In genomic region chr11:94345926-94346325, GRCm38 (mm10) we compare ENCODE assay signal across 23 mouse cellular contexts. TPM values are rescaled to one million over a fixed set of nuclear protein-coding genes. Genes with fewer than 3 reads are reported as not detected.
A peak's percentile ranks its signal among the peaks of the same experiment; 100 is the strongest.
DNase-seq lines count a peak whose midpoint lies in the region; ATAC-seq and TF ChIP-seq lines count a peak whose summit lies in the region.
"Had no signal": no experiment of that assay in that cellular context is flagged by ENCODE, and none has a peak within 500 bp of the region (broad histone marks: within the 10 kb centered on the region; RNA-seq: fewer than 3 reads in every experiment).

No protein-coding gene starts in this region.

- H3K27me3 ChIP-seq in kidney, postnatal 0 days (ENCODE audit: insufficient read depth, low read length), result no peaks in the 10 kb centered on the region
- no peaks in the 10 kb centered on the region for H3K27me3 ChIP-seq in stomach, embryonic 14.5 days (ENCODE audit: control insufficient read depth, insufficient read depth, low read length)
- no peaks in the 10 kb centered on the region for H3K27me3 ChIP-seq in stomach, postnatal 0 days (ENCODE audit: control insufficient read depth, insufficient read depth, low read length)
- no peaks in the 10 kb centered on the region for H3K27me3 ChIP-seq in hindbrain, embryonic 16.5 days (replicated peaks; ENCODE audit: control insufficient read depth, insufficient read depth, low read length)
- H3K27me3 ChIP-seq: CH12.LX; heart, embryonic 12.5 days; heart, embryonic 15.5 days had no signal

- H3K4me3 ChIP-seq in kidney, postnatal 0 days (replicated peaks; ENCODE audit: low read depth, low read length), result no peak overlapping the region
- no peak overlapping the region for H3K4me3 ChIP-seq in stomach, embryonic 14.5 days (ENCODE audit: low read depth, low read length)
- H3K4me3 ChIP-seq in stomach, postnatal 0 days (ENCODE audit: low read depth, low read length), result no peak overlapping the region
- H3K4me3 ChIP-seq in hindbrain, embryonic 16.5 days (ENCODE audit: low read length), result no peak overlapping the region
- H3K4me3 ChIP-seq: gastrocnemius, adult 2 months; heart, embryonic 12.5 days; heart, embryonic 15.5 days; hindbrain, embryonic 10.5 days had no signal

- no peak for ATAC-seq in kidney, postnatal 0 days (replicated peaks; ENCODE audit: low FRiP score, low read depth)
- no peak for ATAC-seq in stomach, embryonic 14.5 days (ENCODE audit: insufficient number of reproducible peaks, insufficient read depth, low FRiP score, low read depth)
- no peak; the same call in 1 of the 2 replicates for ATAC-seq in stomach, postnatal 0 days (ENCODE audit: low FRiP score, low TSS enrichment)
- ATAC-seq in hindbrain, embryonic 16.5 days, result no peak
- ATAC-seq: forebrain, embryonic 14.5 days; forebrain, postnatal 0 days had no signal

- no peaks in the 10 kb centered on the region for H3K36me3 ChIP-seq in kidney, postnatal 0 days (ENCODE audit: insufficient read depth, low read length)
- no peaks in the 10 kb centered on the region for H3K36me3 ChIP-seq in stomach, embryonic 14.5 days (ENCODE audit: control insufficient read depth, insufficient read depth, low read length)
- no peaks in the 10 kb centered on the region for H3K36me3 ChIP-seq in stomach, postnatal 0 days (ENCODE audit: control insufficient read depth, insufficient read depth, low read length)
- H3K36me3 ChIP-seq in hindbrain, embryonic 16.5 days (ENCODE audit: control insufficient read depth, insufficient read depth, low read length), result no peaks in the 10 kb centered on the region

- 0 out of 2 replicates have a peak overlapping the region, but pooled peaks have one; percentile 3 for H3K27ac ChIP-seq in kidney, postnatal 0 days
- peak overlapping the region; percentile 22; the same call in 1 of the 2 replicates for H3K27ac ChIP-seq in stomach, embryonic 14.5 days (ENCODE audit: low read length)
- H3K27ac ChIP-seq in stomach, postnatal 0 days (replicated peaks), result peak overlapping the region; percentile 78
- H3K27ac ChIP-seq in hindbrain, embryonic 16.5 days (ENCODE audit: low read depth, low read length), result no peak overlapping the region
- H3K27ac ChIP-seq: gastrocnemius, adult 2 months; heart, embryonic 15.5 days; hindbrain, embryonic 10.5 days; hindbrain, embryonic 14.5 days had no signal

- no peak for DNase-seq in kidney, postnatal 0 days (ENCODE audit: low spot score)
- no peak for DNase-seq in kidney, adult 9 months
- DNase-seq in MN1 (ENCODE audit: low spot score), result peak; percentile 51
- DNase-seq in stomach, postnatal 0 days (ENCODE audit: low spot score), result no peak
- no peak for DNase-seq in right cerebral cortex, adult 2 months (ENCODE audit: low spot score in 2 of 2)
- DNase-seq: B cell, adult 2 months; cerebellum, adult 18-20 months; cerebellum, adult 9-10 months; cerebellum, postnatal 14 days; forebrain, postnatal 0 days; gastrocnemius, adult 2 months; gastrocnemius, postnatal 14 days; heart, adult 11 months; heart, postnatal 36 days had no signal

- no peak overlapping the region for H3K9ac ChIP-seq in kidney, postnatal 0 days (ENCODE audit: low read depth, low read length)
- H3K9ac ChIP-seq in stomach, embryonic 14.5 days (replicated peaks; ENCODE audit: low read depth, low read length), result no peak overlapping the region
- no peak overlapping the region for H3K9ac ChIP-seq in stomach, postnatal 0 days (ENCODE audit: low read length)
- H3K9ac ChIP-seq in hindbrain, embryonic 16.5 days (ENCODE audit: low read depth, low read length), result no peak overlapping the region
- H3K9ac ChIP-seq: forebrain, postnatal 0 days; heart, embryonic 12.5 days; heart, embryonic 15.5 days; hindbrain, embryonic 14.5 days had no signal

- H3K9me3 ChIP-seq in kidney, postnatal 0 days (replicated peaks; ENCODE audit: low read length), result no peaks in the 10 kb centered on the region
- no peaks in the 10 kb centered on the region for H3K9me3 ChIP-seq in stomach, embryonic 14.5 days (ENCODE audit: control insufficient read depth, low read depth, low read length)
- no peaks in the 10 kb centered on the region for H3K9me3 ChIP-seq in stomach, postnatal 0 days (ENCODE audit: control insufficient read depth, low read length)
- H3K9me3 ChIP-seq in hindbrain, embryonic 16.5 days (ENCODE audit: control insufficient read depth, low read length), result no peaks in the 10 kb centered on the region
- H3K9me3 ChIP-seq: G1E; heart, embryonic 12.5 days; heart, embryonic 15.5 days; hindbrain, embryonic 10.5 days had no signal

- WGBS in kidney, postnatal 0 days, result 82% methylated on average over 10 of the region's 10 CpGs
- WGBS in stomach, embryonic 14.5 days, result 71% methylated on average over 10 of the region's 10 CpGs
- WGBS in stomach, postnatal 0 days, result 74% methylated on average over 10 of the region's 10 CpGs
- WGBS in hindbrain, embryonic 16.5 days, result 83% methylated on average over 10 of the region's 10 CpGs

- no peak overlapping the region for H3K4me2 ChIP-seq in kidney, postnatal 0 days (ENCODE audit: low read length)
- H3K4me2 ChIP-seq in stomach, embryonic 14.5 days (replicated peaks; ENCODE audit: low read depth, low read length), result no peak overlapping the region
- no peak overlapping the region for H3K4me2 ChIP-seq in stomach, postnatal 0 days (replicated peaks; ENCODE audit: low read depth)
- no peak overlapping the region for H3K4me2 ChIP-seq in hindbrain, embryonic 16.5 days (ENCODE audit: low read length)
- H3K4me2 ChIP-seq: heart, embryonic 12.5 days; heart, embryonic 15.5 days; hindbrain, embryonic 14.5 days had no signal

- no peak for TF ChIP-seq EP300 in stomach, postnatal 0 days (optimal IDR thresholded peaks at IDR 0.05)

- peaks cover 26% of the 10 kb centered on the region; the same call in 1 of the 2 replicates for H3K4me1 ChIP-seq in kidney, postnatal 0 days (replicated peaks; ENCODE audit: insufficient read depth, low read length)
- peaks cover 46% of the 10 kb centered on the region for H3K4me1 ChIP-seq in stomach, embryonic 14.5 days (ENCODE audit: control insufficient read depth, insufficient read depth, low read length)
- H3K4me1 ChIP-seq in stomach, postnatal 0 days (replicated peaks; ENCODE audit: control insufficient read depth, insufficient read depth), result peaks cover 15% of the 10 kb centered on the region
- H3K4me1 ChIP-seq in hindbrain, embryonic 16.5 days (ENCODE audit: control insufficient read depth, insufficient read depth, low read depth, low read length), result peaks cover 9% of the 10 kb centered on the region

- no peak for TF ChIP-seq CTCF in kidney, postnatal 0 days (IDR thresholded peaks at IDR 0.05; ENCODE audit: low read depth)
- no peak for TF ChIP-seq CTCF in stomach, postnatal 0 days (IDR thresholded peaks at IDR 0.05; ENCODE audit: low read depth)

RNA-seq across cellular contexts. Expression of gene Ankrd40, which starts 18.1 kb away (rescaled TPM):
- polyA plus RNA-seq in kidney, postnatal 0 days (2015; fragmentation: Nextera tagmentation; extraction: Ambion mirVana), result 17.9 and 21.9 TPM in 2 replicates
- 17.4 and 19.2 TPM in 2 replicates for polyA plus RNA-seq in stomach, embryonic 14.5 days (2014; fragmentation: Nextera tagmentation; extraction: Ambion mirVana)
- 14.8 and 15.6 TPM in 2 replicates for polyA plus RNA-seq in stomach, postnatal 0 days (2015; fragmentation: Nextera tagmentation; extraction: Ambion mirVana)
- polyA plus RNA-seq in hindbrain, embryonic 16.5 days (2015; fragmentation: Nextera tagmentation; extraction: Ambion mirVana), result 9.2 and 9.4 TPM in 2 replicates

RNA-seq across cellular contexts. Expression of gene Luc7l3, which starts 24.1 kb away (rescaled TPM):
- 107 and 108 TPM in 2 replicates for polyA plus RNA-seq in kidney, postnatal 0 days (2015; fragmentation: Nextera tagmentation; extraction: Ambion mirVana)
- polyA plus RNA-seq in stomach, embryonic 14.5 days (2014; fragmentation: Nextera tagmentation; extraction: Ambion mirVana), result 116 and 124 TPM in 2 replicates
- 50.0 and 51.2 TPM in 2 replicates for polyA plus RNA-seq in stomach, postnatal 0 days (2015; fragmentation: Nextera tagmentation; extraction: Ambion mirVana)
- polyA plus RNA-seq in hindbrain, embryonic 16.5 days (2015; fragmentation: Nextera tagmentation; extraction: Ambion mirVana), result 110 and 113 TPM in 2 replicates

RNA-seq across cellular contexts. Expression of gene Abcc3, which starts 46.9 kb away (rescaled TPM):
- 9.1 and 10.5 TPM in 2 replicates for polyA plus RNA-seq in kidney, postnatal 0 days (2015; fragmentation: Nextera tagmentation; extraction: Ambion mirVana)
- polyA plus RNA-seq in stomach, embryonic 14.5 days (2014; fragmentation: Nextera tagmentation; extraction: Ambion mirVana), result 4.5 and 5.8 TPM in 2 replicates
- polyA plus RNA-seq in stomach, postnatal 0 days (2015; fragmentation: Nextera tagmentation; extraction: Ambion mirVana), result 25.3 and 31.4 TPM in 2 replicates
- polyA plus RNA-seq in hindbrain, embryonic 16.5 days (2015; fragmentation: Nextera tagmentation; extraction: Ambion mirVana), result 0.91 and 1.3 TPM in 2 replicates
- polyA plus RNA-seq: G1E had no signal
